24 mouse cellular contexts compared by ENCODE assay signal in genomic region chr9:108085261-108085660, GRCm38 (mm10). TPM values are rescaled to one million over a fixed set of nuclear protein-coding genes. Genes with fewer than 3 reads are reported as not detected.
A peak's percentile ranks its signal among the peaks of the same experiment; 100 is the strongest.
DNase-seq lines count a peak whose midpoint lies in the region; ATAC-seq and TF ChIP-seq lines count a peak whose summit lies in the region.
"Had no signal": no experiment of that assay in that cellular context is flagged by ENCODE, and none has a peak within 500 bp of the region (broad histone marks: within the 10 kb centered on the region; RNA-seq: fewer than 3 reads in every experiment).

No protein-coding gene starts in this region.

- no peak overlapping the region for H3K4me3 ChIP-seq in heart, embryonic 11.5 days (ENCODE audit: low read depth, low read length)
- H3K4me3 ChIP-seq in heart, embryonic 10.5 days: no peak overlapping the region
- no peak overlapping the region for H3K4me3 ChIP-seq in liver, embryonic 16.5 days (ENCODE audit: low read depth, low read length)
- no peak overlapping the region for H3K4me3 ChIP-seq in lung, postnatal 0 days (ENCODE audit: low read depth, low read length)
- H3K4me3 ChIP-seq: forebrain, embryonic 15.5 days; heart, embryonic 15.5 days; hindbrain, embryonic 13.5 days; layer of hippocampus, adult 2 months; limb, embryonic 13.5 days; lung, embryonic 15.5 days had no signal

- H3K9me3 ChIP-seq in heart, embryonic 11.5 days (replicated peaks; ENCODE audit: control insufficient read depth, low read length): no peaks in the 10 kb centered on the region
- H3K9me3 ChIP-seq in heart, embryonic 10.5 days: no peaks in the 10 kb centered on the region
- H3K9me3 ChIP-seq in liver, embryonic 16.5 days (replicated peaks; ENCODE audit: control insufficient read depth, low read length): no peaks in the 10 kb centered on the region
- H3K9me3 ChIP-seq in lung, postnatal 0 days (ENCODE audit: low read length): no peaks in the 10 kb centered on the region
- H3K9me3 ChIP-seq: forebrain, embryonic 15.5 days; heart, embryonic 15.5 days; hindbrain, embryonic 13.5 days; limb, embryonic 13.5 days; lung, embryonic 15.5 days had no signal

- 92% methylated on average over 4 of the region's 4 CpGs for WGBS in heart, embryonic 11.5 days (ENCODE audit: insufficient replicate concordance)
- WGBS in heart, embryonic 10.5 days: 96% methylated on average over 4 of the region's 4 CpGs
- 92% methylated on average over 4 of the region's 4 CpGs for WGBS in liver, embryonic 16.5 days (ENCODE audit: insufficient replicate concordance)
- 92% methylated on average over 4 of the region's 4 CpGs for WGBS in lung, postnatal 0 days

- no peak overlapping the region for H3K4me2 ChIP-seq in heart, embryonic 11.5 days
- H3K4me2 ChIP-seq in liver, embryonic 16.5 days (ENCODE audit: low read depth, low read length): peak overlapping the region; percentile 19
- no peak overlapping the region for H3K4me2 ChIP-seq in lung, postnatal 0 days (replicated peaks; ENCODE audit: low read depth, low read length)
- H3K4me2 ChIP-seq: forebrain, embryonic 15.5 days; heart, embryonic 15.5 days; hindbrain, embryonic 13.5 days; limb, embryonic 13.5 days; lung, embryonic 15.5 days had no signal

- no peak for ATAC-seq in heart, embryonic 11.5 days (replicated peaks; ENCODE audit: insufficient number of reproducible peaks, low FRiP score, low TSS enrichment)
- no peak for ATAC-seq in liver, embryonic 16.5 days (ENCODE audit: low read depth)
- no peak for ATAC-seq in lung, postnatal 0 days
- ATAC-seq: forebrain, embryonic 15.5 days had no signal

- peaks cover 34% of the 10 kb centered on the region for H3K36me3 ChIP-seq in heart, embryonic 11.5 days (ENCODE audit: control insufficient read depth, insufficient read depth, low read length)
- peaks cover 65% of the 10 kb centered on the region for H3K36me3 ChIP-seq in heart, embryonic 10.5 days
- peaks cover 63% of the 10 kb centered on the region for H3K36me3 ChIP-seq in liver, embryonic 16.5 days (ENCODE audit: control insufficient read depth, insufficient read depth)
- peaks cover 45% of the 10 kb centered on the region; the same call in 1 of the 2 replicates for H3K36me3 ChIP-seq in lung, postnatal 0 days (ENCODE audit: insufficient read depth, low read length)

- H3K27ac ChIP-seq in heart, embryonic 11.5 days (ENCODE audit: low read depth, low read length): peak overlapping the region; percentile 50
- H3K27ac ChIP-seq in heart, embryonic 10.5 days: no peak overlapping the region
- peak overlapping the region; percentile 100 for H3K27ac ChIP-seq in liver, embryonic 16.5 days (ENCODE audit: low read length)
- no peak overlapping the region for H3K27ac ChIP-seq in lung, postnatal 0 days (ENCODE audit: low read length)
- H3K27ac ChIP-seq: forebrain, embryonic 15.5 days; heart, embryonic 15.5 days; hindbrain, embryonic 13.5 days; layer of hippocampus, adult 2 months; limb, embryonic 13.5 days; lung, embryonic 15.5 days had no signal

- TF ChIP-seq EP300 in lung, postnatal 0 days (IDR thresholded peaks at IDR 0.05): no peak

- H3K9ac ChIP-seq in heart, embryonic 11.5 days (ENCODE audit: low read depth, low read length): no peak overlapping the region
- H3K9ac ChIP-seq in liver, embryonic 16.5 days (ENCODE audit: low read depth, low read length): peak overlapping the region; percentile 55
- H3K9ac ChIP-seq in lung, postnatal 0 days (replicated peaks; ENCODE audit: low read depth): no peak overlapping the region
- H3K9ac ChIP-seq: forebrain, embryonic 15.5 days; heart, embryonic 15.5 days; hindbrain, embryonic 13.5 days; limb, embryonic 13.5 days; lung, embryonic 15.5 days had no signal

- no peak for DNase-seq in heart, embryonic 10.5 days (ENCODE audit: low spot score)
- peak; percentile 81 for DNase-seq in kidney, adult 9 months
- no peak for DNase-seq in kidney, postnatal 10 days
- peak; percentile 62 to 69 for DNase-seq in kidney, postnatal 36 days
- no peak for DNase-seq in lung, postnatal 0 days (ENCODE audit: low spot score)
- DNase-seq in left cerebral cortex, adult 9 months (ENCODE audit: low spot score in 2 of 2): no peak
- DNase-seq: adrenal gland, postnatal 14 days; cerebellum, adult 8-10 months; gastrocnemius, postnatal 14 days; heart, adult 11 months; heart, postnatal 36 days; lung, postnatal 4 days; midbrain, embryonic 14.5 days; right cerebral cortex, postnatal 14 days; spleen, adult 18-20 months; thymus, postnatal 14 days had no signal

- peaks cover 5% of the 10 kb centered on the region; the same call in 1 of the 2 replicates for H3K4me1 ChIP-seq in heart, embryonic 11.5 days (ENCODE audit: control insufficient read depth, insufficient read depth, low read length)
- H3K4me1 ChIP-seq in heart, embryonic 10.5 days: peaks cover 34% of the 10 kb centered on the region
- H3K4me1 ChIP-seq in liver, embryonic 16.5 days (ENCODE audit: control insufficient read depth, low read depth, low read length): peaks cover 72% of the 10 kb centered on the region
- peaks cover 5% of the 10 kb centered on the region; the same call in 1 of the 2 replicates for H3K4me1 ChIP-seq in lung, postnatal 0 days (ENCODE audit: insufficient read depth, low read depth, low read length)

- no peak for TF ChIP-seq CTCF in lung, postnatal 0 days (IDR thresholded peaks at IDR 0.05)

- peaks cover 38% of the 10 kb centered on the region for H3K27me3 ChIP-seq in heart, embryonic 11.5 days (ENCODE audit: control insufficient read depth, insufficient read depth, low read length)
- peaks cover 46% of the 10 kb centered on the region for H3K27me3 ChIP-seq in heart, embryonic 10.5 days (ENCODE audit: insufficient read depth, poor library complexity, severe bottlenecking)
- H3K27me3 ChIP-seq in liver, embryonic 16.5 days (ENCODE audit: control insufficient read depth, insufficient read depth, low read depth, low read length): no peaks in the 10 kb centered on the region; the same call in 1 of the 2 replicates
- H3K27me3 ChIP-seq in lung, postnatal 0 days (replicated peaks; ENCODE audit: insufficient read depth, low read length): peaks cover 5% of the 10 kb centered on the region; the same call in 1 of the 2 replicates

RNA-seq across cellular contexts. Expression of gene Rnf123, which starts 2.1 kb away (rescaled TPM):
- 23.4 and 27.2 TPM in 2 replicates for polyA plus RNA-seq in heart, embryonic 11.5 days (2014; fragmentation: Nextera tagmentation; extraction: Ambion mirVana)
- polyA plus RNA-seq in heart, embryonic 10.5 days (2016; fragmentation: Nextera tagmentation; extraction: Ambion mirVana): 31.8 and 33.1 TPM in 2 replicates
- 92.7 and 106 TPM in 2 replicates for polyA plus RNA-seq in liver, embryonic 16.5 days (2015; fragmentation: Nextera tagmentation; extraction: Ambion mirVana)
- polyA plus RNA-seq in lung, postnatal 0 days (2015; fragmentation: Nextera tagmentation; extraction: Ambion mirVana): 19.7 and 20.4 TPM in 2 replicates

RNA-seq across cellular contexts. Expression of gene Mst1, which starts 5.0 kb away (rescaled TPM):
- polyA plus RNA-seq in heart, embryonic 11.5 days (2014; fragmentation: Nextera tagmentation; extraction: Ambion mirVana): 1.4 and 1.8 TPM in 2 replicates
- 1.6 TPM in 2 replicates for polyA plus RNA-seq in heart, embryonic 10.5 days (2016; fragmentation: Nextera tagmentation; extraction: Ambion mirVana)
- polyA plus RNA-seq in liver, embryonic 16.5 days (2015; fragmentation: Nextera tagmentation; extraction: Ambion mirVana): 52.5 and 62.0 TPM in 2 replicates
- 0.62 and 1.1 TPM in 2 replicates for polyA plus RNA-seq in lung, postnatal 0 days (2015; fragmentation: Nextera tagmentation; extraction: Ambion mirVana)
- polyA plus RNA-seq: forebrain, embryonic 15.5 days; heart, embryonic 15.5 days; hindbrain, embryonic 13.5 days; midbrain, embryonic 14.5 days had no signal

RNA-seq across cellular contexts. Expression of gene Apeh, which starts 9.1 kb away (rescaled TPM):
- 64.5 and 70.7 TPM in 2 replicates for polyA plus RNA-seq in heart, embryonic 11.5 days (2014; fragmentation: Nextera tagmentation; extraction: Ambion mirVana)
- polyA plus RNA-seq in heart, embryonic 10.5 days (2016; fragmentation: Nextera tagmentation; extraction: Ambion mirVana): 80.7 and 84.4 TPM in 2 replicates
- 167 and 172 TPM in 2 replicates for polyA plus RNA-seq in liver, embryonic 16.5 days (2015; fragmentation: Nextera tagmentation; extraction: Ambion mirVana)
- 29.3 and 34.6 TPM in 2 replicates for polyA plus RNA-seq in lung, postnatal 0 days (2015; fragmentation: Nextera tagmentation; extraction: Ambion mirVana)

RNA-seq across cellular contexts. Expression of gene Amigo3, which starts 32.3 kb away (rescaled TPM):
- polyA plus RNA-seq in heart, embryonic 11.5 days (2014; fragmentation: Nextera tagmentation; extraction: Ambion mirVana): 1.1 and 1.9 TPM in 2 replicates
- polyA plus RNA-seq in heart, embryonic 10.5 days (2016; fragmentation: Nextera tagmentation; extraction: Ambion mirVana): 2.5 and 3.2 TPM in 2 replicates
- 1.6 and 2.1 TPM in 2 replicates for polyA plus RNA-seq in liver, embryonic 16.5 days (2015; fragmentation: Nextera tagmentation; extraction: Ambion mirVana)
- 1.6 and 1.7 TPM in 2 replicates for polyA plus RNA-seq in lung, postnatal 0 days (2015; fragmentation: Nextera tagmentation; extraction: Ambion mirVana)

RNA-seq across cellular contexts. Expression of gene Gmppb, which starts 36.2 kb away (rescaled TPM):
- 24.0 and 24.5 TPM in 2 replicates for polyA plus RNA-seq in heart, embryonic 11.5 days (2014; fragmentation: Nextera tagmentation; extraction: Ambion mirVana)
- 30.4 and 30.7 TPM in 2 replicates for polyA plus RNA-seq in heart, embryonic 10.5 days (2016; fragmentation: Nextera tagmentation; extraction: Ambion mirVana)
- 12.9 and 13.8 TPM in 2 replicates for polyA plus RNA-seq in liver, embryonic 16.5 days (2015; fragmentation: Nextera tagmentation; extraction: Ambion mirVana)
- 25.5 and 26.5 TPM in 2 replicates for polyA plus RNA-seq in lung, postnatal 0 days (2015; fragmentation: Nextera tagmentation; extraction: Ambion mirVana)

Comparison
In these comparisons a context has a peak if more than half of its experiments do, and no peak if none do; other contexts are left out.
1. H3K27ac ChIP-seq: peak in heart, embryonic 11.5 days (single experiment) and liver, embryonic 16.5 days (single experiment); none in heart, embryonic 10.5 days (single experiment) and lung, postnatal 0 days (single experiment).
2. DNase-seq: peak in kidney, adult 9 months (single experiment) and kidney, postnatal 36 days (2 of 2); none in heart, embryonic 10.5 days (single experiment), kidney, postnatal 10 days (single experiment), lung, postnatal 0 days (single experiment) and left cerebral cortex, adult 9 months (0 of 2).
3. RNA of gene Mst1, which starts 5.0 kb away (polyA plus RNA-seq): 52.5 to 62.0 TPM in liver, embryonic 16.5 days; 1.4 to 1.8 TPM in heart, embryonic 11.5 days, 1.6 TPM in heart, embryonic 10.5 days and 0.62 to 1.1 TPM in lung, postnatal 0 days; every median in the first group is over 10 times any median in the second.